Mouse (Mus musculus) liver, adult 2 months (tissue): Measurements from ENCODE around the gene Ankrd40. TPM values are rescaled to one million over a fixed set of nuclear protein-coding genes. Genes with fewer than 3 reads are reported as not detected.

Source experiments
- DNase-seq: peaks from one replicate; pipeline ENCODE4 v3.0.0-alpha.2; 2011; ENCODE audit warnings: low read depth, low spot score; ENCODE audit errors: extremely low read depth
- H3K27ac ChIP-seq: fragments of 200-500 bp; replicated peaks from 2 replicates; pipeline ENCODE4 v1.5.1; 2012; ENCODE audit warnings: low read depth, mild to moderate bottlenecking, control low read depth, inconsistent platforms, low read length; ENCODE audit not compliant: insufficient read depth
- H3K27me3 ChIP-seq: fragments of 200-500 bp; 2 replicates; pipeline ENCODE4 v1.6.1; 2012; ENCODE audit warnings: mild to moderate bottlenecking, moderate library complexity, low read length, inconsistent platforms; ENCODE audit not compliant: control insufficient read depth, insufficient read depth
- H3K36me3 ChIP-seq: fragments of 200-500 bp; 2 replicates; pipeline ENCODE4 v1.6.1; 2012; ENCODE audit warnings: low read length, inconsistent platforms; ENCODE audit not compliant: control insufficient read depth, insufficient read depth
- H3K4me1 ChIP-seq: fragments of 200-500 bp; 2 replicates; pipeline ENCODE4 v1.6.1; 2011; ENCODE audit warnings: low read length; ENCODE audit not compliant: control insufficient read depth, insufficient read depth
- H3K4me3 ChIP-seq: fragments of 200-500 bp; 2 replicates; pipeline ENCODE4 v1.5.1; 2011; ENCODE audit warnings: low read depth, mild to moderate bottlenecking, control low read depth, low read length, moderate library complexity; ENCODE audit not compliant: insufficient read depth
- H3K79me2 ChIP-seq: fragments of 200-500 bp; 2 replicates; pipeline ENCODE4 v1.6.1; 2012; ENCODE audit warnings: inconsistent platforms, mild to moderate bottlenecking, low read length, moderate library complexity; ENCODE audit not compliant: control insufficient read depth, insufficient read depth
- H3K9ac ChIP-seq: fragments of 200-500 bp; 2 replicates; pipeline ENCODE4 v1.6.1; 2012; ENCODE audit warnings: low read depth, mild to moderate bottlenecking, control low read depth, inconsistent platforms, low read length
- CTCF ChIP-seq: fragments of 200-500 bp; IDR thresholded peaks from 2 replicates; pipeline ENCODE4 v1.5.1; 2011; ENCODE audit warnings: low read depth, low read length, control low read depth
- POLR2A ChIP-seq: fragments of 200-500 bp; IDR thresholded peaks from 2 replicates; pipeline ENCODE4 v1.6.1; 2011; ENCODE audit warnings: low read length, control low read depth; ENCODE audit not compliant: insufficient read depth; ENCODE audit errors: extremely low read depth
- WGBS: fragments of 180-500 bp; shearing (Covaris S2); methylation state at CpG from one replicate; pipeline ENCODE4 v1.1.7; 2018; 5-methylcytosine and 5-hydroxymethylcytosine counted together
- polyA plus RNA-seq: library from polyadenylated mRNA; depleted of rRNA; stranded (reverse); fragments of >200 nt; gene quantifications from 2 replicates; pipeline ENCODE4 v1.2.3, GENCODE M21; 2012
- total RNA-seq: library from RNA; depleted of rRNA; stranded (reverse); fragments of >200 nt; gene quantifications from 2 replicates; pipeline ENCODE4 v1.2.3, GENCODE M21; 2014

Ankrd40 gene
- total and polyA plus RNA-seq, 2 experiments = 30.0 to 47.6 TPM

- Histone ChIP-seq H3K79me2 (peaks cover 2% of the 10 kb centered on the region; the same call in 1 of the 2 replicates), H3K4me1 (peaks cover 14% of the 10 kb centered on the region), H3K4me3 (no peak overlapping the region), H3K27me3 (no peaks in the 10 kb centered on the region), H3K27ac (no peak overlapping the region), H3K36me3 (no peaks in the 10 kb centered on the region; the same call in 1 of the 2 replicates), H3K9ac (no peak overlapping the region)
- DNase-seq = no peak
- TF ChIP-seq POLR2A = no peak
- no peak for TF ChIP-seq CTCF
- 87% methylated on average over 13 of the region's 13 CpGs for WGBS
Measured at GRCm38 (mm10) chr11:94374276-94374948, 46.6 kb downstream of the Ankrd40 start.

GRCm38 (mm10) chr11:94379061-94379460 is 51.3 kb downstream of the Ankrd40 start:
- Histone ChIP-seq H3K4me3 (no peak overlapping the region), H3K4me1 (peaks cover 8% of the 10 kb centered on the region), H3K27me3 (no peaks in the 10 kb centered on the region), H3K9ac (no peak overlapping the region), H3K79me2 (peaks cover 27% of the 10 kb centered on the region; the same call in 1 of the 2 replicates), H3K27ac (no peak overlapping the region), H3K36me3 (no peaks in the 10 kb centered on the region)
- DNase-seq = peak; percentile 69
- TF ChIP-seq POLR2A (no peak), CTCF (no peak)
- 16% methylated on average over 2 of the region's 2 CpGs for WGBS

- H3K27me3 ChIP-seq = no peaks in the 10 kb centered on the region
- H3K79me2 ChIP-seq = peaks cover 29% of the 10 kb centered on the region; the same call in 1 of the 2 replicates
- TF ChIP-seq CTCF = no peak
- TF ChIP-seq POLR2A = no peak
- H3K4me3 ChIP-seq = no peak overlapping the region
- peaks cover 8% of the 10 kb centered on the region for H3K4me1 ChIP-seq
- no peak overlapping the region for H3K9ac ChIP-seq
- 66% methylated on average over 8 of the region's 8 CpGs for WGBS
- no peak for DNase-seq
- H3K27ac ChIP-seq = no peak overlapping the region; the same call in 1 of the 2 replicates
- no peaks in the 10 kb centered on the region for H3K36me3 ChIP-seq
Measured at GRCm38 (mm10) chr11:94379736-94380135, 51.9 kb downstream of the Ankrd40 start.

- DNase-seq = no peak
- WGBS = 59% methylated on average over 12 of the region's 12 CpGs
- Histone ChIP-seq H3K27ac (peak overlapping the region; percentile 21), H3K27me3 (no peaks in the 10 kb centered on the region), H3K4me3 (no peak overlapping the region), H3K36me3 (no peaks in the 10 kb centered on the region), H3K4me1 (peaks cover 17% of the 10 kb centered on the region), H3K79me2 (peaks cover 28% of the 10 kb centered on the region; the same call in 1 of the 2 replicates), H3K9ac (peak overlapping the region; percentile 11; the same call in 1 of the 2 replicates)
- TF ChIP-seq CTCF = no peak
Measured at GRCm38 (mm10) chr11:94385977-94386771, 58.4 kb downstream of the Ankrd40 start.

DNA sequence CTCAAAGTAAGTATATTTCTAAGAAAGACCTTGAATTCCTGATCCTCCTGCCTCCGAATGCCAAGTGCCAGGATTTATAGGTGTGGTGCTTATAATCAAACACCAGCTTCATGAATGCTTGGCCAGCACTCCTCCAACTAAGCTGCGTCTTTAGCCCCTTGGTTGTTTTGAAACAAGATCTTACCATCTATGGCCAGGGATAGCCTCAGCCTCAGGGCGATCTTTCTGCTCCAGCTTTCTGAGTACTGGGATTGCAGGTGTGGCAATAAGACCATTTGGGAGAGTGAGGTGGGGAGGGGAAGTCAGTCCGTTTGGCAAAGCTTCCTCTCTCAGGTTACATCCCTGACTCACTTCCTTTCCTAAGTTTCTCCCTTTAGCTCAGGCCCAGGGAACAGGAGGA is 60.0 kb downstream of the Ankrd40 start:
- Histone ChIP-seq H3K79me2 (peaks cover 22% of the 10 kb centered on the region; the same call in 1 of the 2 replicates), H3K27me3 (no peaks in the 10 kb centered on the region), H3K36me3 (no peaks in the 10 kb centered on the region), H3K4me1 (peaks cover 22% of the 10 kb centered on the region), H3K4me3 (no peak overlapping the region), H3K27ac (no peak overlapping the region), H3K9ac (no peak overlapping the region)
- TF ChIP-seq POLR2A (no peak), CTCF (no peak)
- DNase-seq = no peak
- 74% methylated on average over 4 of the region's 4 CpGs for WGBS
